Mouse (Mus musculus) olfactory bulb, adult 2 months (tissue): ENCODE data around the gene Cbfb.

Experiments
- CTCF ChIP-seq: fragments of 200-500 bp; IDR thresholded peaks from 2 replicates; pipeline ENCODE4 v1.5.1; 2012; ENCODE audit warnings: low read depth, mild to moderate bottlenecking, low read length, moderate library complexity; ENCODE audit not compliant: insufficient read depth
- POLR2A ChIP-seq: fragments of 200-500 bp; IDR thresholded peaks from 2 replicates; pipeline ENCODE4 v1.6.1; 2012; ENCODE audit warnings: mild to moderate bottlenecking, low read depth, low read length, moderate library complexity; ENCODE audit not compliant: insufficient read depth

DNA sequence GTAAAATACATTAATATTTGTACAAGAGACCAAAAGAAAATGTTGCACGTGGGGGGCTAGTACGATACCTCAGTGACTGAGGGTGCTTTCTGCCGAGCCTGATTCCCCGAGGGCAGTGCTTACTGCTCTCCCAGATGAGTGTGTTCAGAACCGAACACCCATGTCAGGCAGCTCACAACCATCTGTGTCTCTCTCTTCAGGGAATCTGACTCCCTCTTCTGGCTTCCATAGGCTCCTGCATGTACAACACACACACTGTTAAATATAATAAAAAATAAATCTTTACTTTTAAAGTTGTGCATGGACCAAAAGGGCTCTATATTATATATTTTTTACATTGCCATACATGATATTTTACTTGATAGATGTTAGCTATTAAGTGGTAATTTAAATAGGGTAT, 43.6 kb downstream of the Cbfb start:
- TF ChIP-seq POLR2A: no peak
- no peak for TF ChIP-seq CTCF
